Mouse (Mus musculus): ENCODE measurements around the gene Slc25a10. TPM values are rescaled to one million over a fixed set of nuclear protein-coding genes. Genes with fewer than 3 reads are reported as not detected.
A peak's percentile ranks its signal among the peaks of the same experiment; 100 is the strongest.

Slc25a10 gene
- polyA plus RNA-seq, 1 experiment, result 154 TPM

GRCm38 (mm10) chr11:120547469-120547868 is 55.8 kb downstream of the Slc25a10 start:
- no peak overlapping the region for H3K4me3 ChIP-seq (ENCODE audit: insufficient read depth, poor library complexity, severe bottlenecking)
- TF ChIP-seq MAX (IDR thresholded peaks at IDR 0.05) (no peak), MYOG (IDR thresholded peaks at IDR 0.05; ENCODE audit: control insufficient read depth, extremely low read depth, insufficient read length) (no peak), CEBPB (IDR thresholded peaks at IDR 0.05; ENCODE audit: low read depth) (no peak), MYOD1 (IDR thresholded peaks at IDR 0.05; ENCODE audit: control insufficient read depth, insufficient read length, low read depth) (no peak), USF1 (IDR thresholded peaks at IDR 0.05; ENCODE audit: low read depth) (no peak), CTCF (IDR thresholded peaks at IDR 0.05; ENCODE audit: control insufficient read depth, insufficient read depth, insufficient read length) (no peak), FOSL1 (IDR thresholded peaks at IDR 0.05; ENCODE audit: insufficient read depth, low read length, poor library complexity, severe bottlenecking) (no peak)
- peaks cover 8% of the 10 kb centered on the region for H3K36me3 ChIP-seq (ENCODE audit: control insufficient read depth, insufficient read depth)
- no peak overlapping the region for H3ac ChIP-seq (ENCODE audit: control insufficient read depth, insufficient read length, low read depth)
- peaks cover 1% of the 10 kb centered on the region for H3K79me3 ChIP-seq (ENCODE audit: low read depth)
- peaks cover 27% of the 10 kb centered on the region for H3K79me2 ChIP-seq (ENCODE audit: control insufficient read depth, insufficient read depth)
- no peaks in the 10 kb centered on the region for H3K27me3 ChIP-seq (ENCODE audit: control insufficient read depth, insufficient read depth, insufficient read length)

- H3K36me3 ChIP-seq (ENCODE audit: control insufficient read depth, insufficient read depth), result peaks cover 5% of the 10 kb centered on the region
- H3K79me2 ChIP-seq (ENCODE audit: control insufficient read depth, insufficient read depth), result peaks cover 27% of the 10 kb centered on the region
- no peak overlapping the region for H3ac ChIP-seq (ENCODE audit: control insufficient read depth, insufficient read length, low read depth)
- H3K27me3 ChIP-seq (ENCODE audit: control insufficient read depth, insufficient read depth, insufficient read length), result no peaks in the 10 kb centered on the region
- TF ChIP-seq FOSL1 (IDR thresholded peaks at IDR 0.05; ENCODE audit: insufficient read depth, low read length, poor library complexity, severe bottlenecking), result no peak
- TF ChIP-seq CEBPB (IDR thresholded peaks at IDR 0.05; ENCODE audit: low read depth), result no peak
- TF ChIP-seq CTCF (IDR thresholded peaks at IDR 0.05; ENCODE audit: control insufficient read depth, insufficient read depth, insufficient read length), result no peak
- no peak for TF ChIP-seq MAX (IDR thresholded peaks at IDR 0.05)
- TF ChIP-seq MYOG (IDR thresholded peaks at IDR 0.05; ENCODE audit: control insufficient read depth, extremely low read depth, insufficient read length), result no peak
- no peak for TF ChIP-seq MYOD1 (IDR thresholded peaks at IDR 0.05; ENCODE audit: control insufficient read depth, insufficient read length, low read depth)
- no peak for TF ChIP-seq USF1 (IDR thresholded peaks at IDR 0.05; ENCODE audit: low read depth)
- peaks cover 1% of the 10 kb centered on the region for H3K79me3 ChIP-seq (ENCODE audit: low read depth)
- peak overlapping the region; percentile 84 for H3K4me3 ChIP-seq (ENCODE audit: insufficient read depth, poor library complexity, severe bottlenecking)
Observed at GRCm38 (mm10) chr11:120548214-120548613, 56.6 kb downstream of the Slc25a10 start.

- Histone ChIP-seq H3K36me3 (ENCODE audit: control insufficient read depth, insufficient read depth) (peaks cover 2% of the 10 kb centered on the region), H3K79me2 (ENCODE audit: control insufficient read depth, insufficient read depth) (peaks cover 27% of the 10 kb centered on the region), H3K27me3 (ENCODE audit: control insufficient read depth, insufficient read depth, insufficient read length) (no peaks in the 10 kb centered on the region), H3K79me3 (ENCODE audit: low read depth) (peaks cover 1% of the 10 kb centered on the region), H3K4me3 (ENCODE audit: insufficient read depth, poor library complexity, severe bottlenecking) (peak overlapping the region; percentile 84), H3ac (ENCODE audit: control insufficient read depth, insufficient read length, low read depth) (peak overlapping the region; percentile 86)
- TF ChIP-seq MYOD1 (IDR thresholded peaks at IDR 0.05; ENCODE audit: control insufficient read depth, insufficient read length, low read depth) (no peak), USF1 (IDR thresholded peaks at IDR 0.05; ENCODE audit: low read depth) (no peak), MAX (IDR thresholded peaks at IDR 0.05) (no peak), FOSL1 (IDR thresholded peaks at IDR 0.05; ENCODE audit: insufficient read depth, low read length, poor library complexity, severe bottlenecking) (no peak), CEBPB (IDR thresholded peaks at IDR 0.05; ENCODE audit: low read depth) (no peak), CTCF (IDR thresholded peaks at IDR 0.05; ENCODE audit: control insufficient read depth, insufficient read depth, insufficient read length) (no peak), MYOG (IDR thresholded peaks at IDR 0.05; ENCODE audit: control insufficient read depth, extremely low read depth, insufficient read length) (no peak)
Observed at GRCm38 (mm10) chr11:120548786-120549167, 57.1 kb downstream of the Slc25a10 start.

Other genes starting within 250 kb of the Slc25a10 start
- gene Actg1, start 143.3 kb upstream of the Slc25a10 start, polyA plus RNA-seq (2012; fragmentation: generic; extraction: Trizol), result 7,516 TPM
- 0.25 TPM for gene Fscn2, start 130.3 kb upstream of the Slc25a10 start, polyA plus RNA-seq (2012; fragmentation: generic; extraction: Trizol)
- 18.0 TPM for gene Faap100, start 113.1 kb upstream of the Slc25a10 start, polyA plus RNA-seq (2012; fragmentation: generic; extraction: Trizol)
- gene Nploc4, start 54.1 kb upstream of the Slc25a10 start, polyA plus RNA-seq (2012; fragmentation: generic; extraction: Trizol), result 61.8 TPM
- 0.02 TPM for gene Tspan10, start 49.2 kb upstream of the Slc25a10 start, polyA plus RNA-seq (2012; fragmentation: generic; extraction: Trizol)
- gene Pde6g, start 38.3 kb upstream of the Slc25a10 start, polyA plus RNA-seq (2012; fragmentation: generic; extraction: Trizol), result 0.13 TPM
- gene Oxld1, start 33.8 kb upstream of the Slc25a10 start, polyA plus RNA-seq (2012; fragmentation: generic; extraction: Trizol), result 7.5 TPM
- 24.6 TPM for gene Ccdc137, start 33.7 kb upstream of the Slc25a10 start, polyA plus RNA-seq (2012; fragmentation: generic; extraction: Trizol)
- 26.4 TPM for gene Arl16, start 24.2 kb upstream of the Slc25a10 start, polyA plus RNA-seq (2012; fragmentation: generic; extraction: Trizol)
- 338 TPM for gene Mrpl12, start 7.2 kb upstream of the Slc25a10 start, polyA plus RNA-seq (2012; fragmentation: generic; extraction: Trizol)
- gene Gcgr, start 38.9 kb downstream of the Slc25a10 start, polyA plus RNA-seq (2012; fragmentation: generic; extraction: Trizol), result not detected
- 90.7 TPM for gene Mcrip1, start 57.9 kb downstream of the Slc25a10 start, polyA plus RNA-seq (2012; fragmentation: generic; extraction: Trizol)
- gene Ppp1r27, start 59.3 kb downstream of the Slc25a10 start, polyA plus RNA-seq (2012; fragmentation: generic; extraction: Trizol), result 0.12 TPM
- 519 TPM for gene P4hb, start 81.4 kb downstream of the Slc25a10 start, polyA plus RNA-seq (2012; fragmentation: generic; extraction: Trizol)
- gene Arhgdia, start 89.8 kb downstream of the Slc25a10 start, polyA plus RNA-seq (2012; fragmentation: generic; extraction: Trizol), result 1,072 TPM
- 218 TPM for gene Alyref, start 106.5 kb downstream of the Slc25a10 start, polyA plus RNA-seq (2012; fragmentation: generic; extraction: Trizol)
- 254 TPM for gene Anapc11, start 106.6 kb downstream of the Slc25a10 start, polyA plus RNA-seq (2012; fragmentation: generic; extraction: Trizol)
- not detected for gene Npb, start 116.6 kb downstream of the Slc25a10 start, polyA plus RNA-seq (2012; fragmentation: generic; extraction: Trizol)
- gene Pcyt2, start 126.1 kb downstream of the Slc25a10 start, polyA plus RNA-seq (2012; fragmentation: generic; extraction: Trizol), result 51.5 TPM
- 21.9 TPM for gene Sirt7, start 133.4 kb downstream of the Slc25a10 start, polyA plus RNA-seq (2012; fragmentation: generic; extraction: Trizol)
- gene Mafg, start 141.8 kb downstream of the Slc25a10 start, polyA plus RNA-seq (2012; fragmentation: generic; extraction: Trizol), result 33.3 TPM
- gene Pycr1, start 151.9 kb downstream of the Slc25a10 start, polyA plus RNA-seq (2012; fragmentation: generic; extraction: Trizol), result 16.1 TPM
- not detected for gene Myadml2, start 156.3 kb downstream of the Slc25a10 start, polyA plus RNA-seq (2012; fragmentation: generic; extraction: Trizol)
- gene Notum, start 169.3 kb downstream of the Slc25a10 start, polyA plus RNA-seq (2012; fragmentation: generic; extraction: Trizol), result 0.43 TPM
- 66.0 TPM for gene Aspscr1, start 181.1 kb downstream of the Slc25a10 start, polyA plus RNA-seq (2012; fragmentation: generic; extraction: Trizol)
- gene Cenpx, start 221.9 kb downstream of the Slc25a10 start, polyA plus RNA-seq (2012; fragmentation: generic; extraction: Trizol), result 57.6 TPM
- 13.5 TPM for gene Lrrc45, start 222.1 kb downstream of the Slc25a10 start, polyA plus RNA-seq (2012; fragmentation: generic; extraction: Trizol)
- 2.5 TPM for gene Rac3, start 229.6 kb downstream of the Slc25a10 start, polyA plus RNA-seq (2012; fragmentation: generic; extraction: Trizol)
- gene Dcxr, start 235.4 kb downstream of the Slc25a10 start, polyA plus RNA-seq (2012; fragmentation: generic; extraction: Trizol), result 15.4 TPM
- gene Cbr2, start 240.3 kb downstream of the Slc25a10 start, polyA plus RNA-seq (2012; fragmentation: generic; extraction: Trizol), result 51.7 TPM